Mouse (Mus musculus): ENCODE results near the gene Epb41l1. TPM values are rescaled to one million over a fixed set of nuclear protein-coding genes. Genes with fewer than 3 reads are reported as not detected.

Epb41l1 gene
- polyA plus RNA-seq, 1 experiment from 2014 or later, result 6.2 TPM

GRCm38 (mm10) chr2:156547123-156547891 lies 126.6 kb downstream of the Epb41l1 start, which contains the start of gene Aar2:
Gene Aar2 (plus strand): TSS chr2:156547584.
- Histone ChIP-seq H3K9me3 (ENCODE audit: control insufficient read depth, low read depth, low read length) (no peaks in the 10 kb centered on the region), H3K4me3 (ENCODE audit: low read depth, low read length) (peak within 1 kb of the TSS; percentile 85), H3K27me3 (ENCODE audit: control insufficient read depth, insufficient read depth, low read length) (no peaks in the 10 kb centered on the region), H3K36me3 (ENCODE audit: control insufficient read depth, insufficient read depth, low read length) (peaks cover 14% of the 10 kb centered on the region), H3K4me1 (ENCODE audit: control insufficient read depth, insufficient read depth, low read length) (peaks cover 8% of the 10 kb centered on the region; the same call in 1 of the 2 replicates), H3K4me2 (replicated peaks; ENCODE audit: low read depth, low read length) (peak within 1 kb of the TSS; percentile 74), H3K9ac (replicated peaks; ENCODE audit: low read depth, low read length) (peak within 1 kb of the TSS; percentile 54), H3K27ac (ENCODE audit: low read length) (peak within 1 kb of the TSS; percentile 48; the same call in 1 of the 2 replicates)
- peak; percentile 33; the same call in 1 of the 2 replicates for ATAC-seq (ENCODE audit: insufficient number of reproducible peaks, insufficient read depth, low FRiP score, low read depth)
- WGBS, result 5% methylated on average over 39 of the region's 39 CpGs

GRCm38 (mm10) chr2:156552421-156552820 lies 131.7 kb downstream of the Epb41l1 start:
- no peak for ATAC-seq (ENCODE audit: insufficient number of reproducible peaks, insufficient read depth, low FRiP score, low read depth)
- 88% methylated on average over 4 of the region's 4 CpGs for WGBS
- H3K9me3 ChIP-seq (ENCODE audit: control insufficient read depth, low read depth, low read length), result no peaks in the 10 kb centered on the region
- no peak overlapping the region for H3K4me3 ChIP-seq (ENCODE audit: low read depth, low read length)
- no peaks in the 10 kb centered on the region for H3K27me3 ChIP-seq (ENCODE audit: control insufficient read depth, insufficient read depth, low read length)
- no peak overlapping the region for H3K4me2 ChIP-seq (replicated peaks; ENCODE audit: low read depth, low read length)
- H3K36me3 ChIP-seq (ENCODE audit: control insufficient read depth, insufficient read depth, low read length), result peaks cover 42% of the 10 kb centered on the region
- H3K4me1 ChIP-seq (ENCODE audit: control insufficient read depth, insufficient read depth, low read length), result peaks cover 6% of the 10 kb centered on the region; the same call in 1 of the 2 replicates
- H3K27ac ChIP-seq (ENCODE audit: low read length), result no peak overlapping the region
- H3K9ac ChIP-seq (replicated peaks; ENCODE audit: low read depth, low read length), result no peak overlapping the region

- no peaks in the 10 kb centered on the region for H3K27me3 ChIP-seq (ENCODE audit: control insufficient read depth, insufficient read depth, low read length)
- no peak overlapping the region for H3K4me2 ChIP-seq (replicated peaks; ENCODE audit: low read depth, low read length)
- no peaks in the 10 kb centered on the region for H3K9me3 ChIP-seq (ENCODE audit: control insufficient read depth, low read depth, low read length)
- no peak overlapping the region for H3K27ac ChIP-seq (ENCODE audit: low read length)
- H3K9ac ChIP-seq (replicated peaks; ENCODE audit: low read depth, low read length), result no peak overlapping the region
- no peak for ATAC-seq (ENCODE audit: insufficient number of reproducible peaks, insufficient read depth, low FRiP score, low read depth)
- H3K4me3 ChIP-seq (ENCODE audit: low read depth, low read length), result no peak overlapping the region
- H3K36me3 ChIP-seq (ENCODE audit: control insufficient read depth, insufficient read depth, low read length), result peaks cover 35% of the 10 kb centered on the region
- 51% methylated on average over 2 of the region's 2 CpGs for WGBS
- H3K4me1 ChIP-seq (ENCODE audit: control insufficient read depth, insufficient read depth, low read length), result no peaks in the 10 kb centered on the region
These were observed 141.1 kb downstream of the Epb41l1 start for GRCm38 (mm10) chr2:156561808-156562207.

- no peak for ATAC-seq (ENCODE audit: insufficient number of reproducible peaks, insufficient read depth, low FRiP score, low read depth)
- H3K27me3 ChIP-seq (ENCODE audit: control insufficient read depth, insufficient read depth, low read length), result no peaks in the 10 kb centered on the region
- no peak overlapping the region for H3K27ac ChIP-seq (ENCODE audit: low read length)
- no peaks in the 10 kb centered on the region for H3K9me3 ChIP-seq (ENCODE audit: control insufficient read depth, low read depth, low read length)
- peaks cover 39% of the 10 kb centered on the region for H3K36me3 ChIP-seq (ENCODE audit: control insufficient read depth, insufficient read depth, low read length)
- no peaks in the 10 kb centered on the region for H3K4me1 ChIP-seq (ENCODE audit: control insufficient read depth, insufficient read depth, low read length)
- H3K4me3 ChIP-seq (ENCODE audit: low read depth, low read length), result no peak overlapping the region
- no peak overlapping the region for H3K4me2 ChIP-seq (replicated peaks; ENCODE audit: low read depth, low read length)
- no peak overlapping the region for H3K9ac ChIP-seq (replicated peaks; ENCODE audit: low read depth, low read length)
- WGBS, result 82% methylated on average over 5 of the region's 5 CpGs
These were observed 142.8 kb downstream of the Epb41l1 start for GRCm38 (mm10) chr2:156563557-156563956.

GRCm38 (mm10) chr2:156566512-156566911 lies 145.8 kb downstream of the Epb41l1 start:
- WGBS, result 83% methylated on average over 2 of the region's 2 CpGs
- H3K4me3 ChIP-seq (ENCODE audit: low read depth, low read length), result no peak overlapping the region
- H3K9me3 ChIP-seq (ENCODE audit: control insufficient read depth, low read depth, low read length), result no peaks in the 10 kb centered on the region
- H3K36me3 ChIP-seq (ENCODE audit: control insufficient read depth, insufficient read depth, low read length), result peaks cover 23% of the 10 kb centered on the region
- no peak overlapping the region for H3K27ac ChIP-seq (ENCODE audit: low read length)
- no peak for ATAC-seq (ENCODE audit: insufficient number of reproducible peaks, insufficient read depth, low FRiP score, low read depth)
- H3K9ac ChIP-seq (replicated peaks; ENCODE audit: low read depth, low read length), result no peak overlapping the region
- no peak overlapping the region for H3K4me2 ChIP-seq (replicated peaks; ENCODE audit: low read depth, low read length)
- H3K27me3 ChIP-seq (ENCODE audit: control insufficient read depth, insufficient read depth, low read length), result no peaks in the 10 kb centered on the region
- H3K4me1 ChIP-seq (ENCODE audit: control insufficient read depth, insufficient read depth, low read length), result no peaks in the 10 kb centered on the region

GRCm38 (mm10) chr2:156568647-156569046 lies 147.9 kb downstream of the Epb41l1 start:
- H3K27ac ChIP-seq (ENCODE audit: low read length), result no peak overlapping the region
- H3K9me3 ChIP-seq (ENCODE audit: control insufficient read depth, low read depth, low read length), result no peaks in the 10 kb centered on the region
- no peaks in the 10 kb centered on the region for H3K4me1 ChIP-seq (ENCODE audit: control insufficient read depth, insufficient read depth, low read length)
- no peaks in the 10 kb centered on the region for H3K27me3 ChIP-seq (ENCODE audit: control insufficient read depth, insufficient read depth, low read length)
- H3K9ac ChIP-seq (replicated peaks; ENCODE audit: low read depth, low read length), result no peak overlapping the region
- no peak overlapping the region for H3K4me3 ChIP-seq (ENCODE audit: low read depth, low read length)
- peaks cover 23% of the 10 kb centered on the region for H3K36me3 ChIP-seq (ENCODE audit: control insufficient read depth, insufficient read depth, low read length)
- WGBS, result 87% methylated on average over 7 of the region's 7 CpGs
- ATAC-seq (ENCODE audit: insufficient number of reproducible peaks, insufficient read depth, low FRiP score, low read depth), result no peak
- no peak overlapping the region for H3K4me2 ChIP-seq (replicated peaks; ENCODE audit: low read depth, low read length)

- 89% methylated on average over 3 of the region's 3 CpGs for WGBS
- no peak overlapping the region for H3K27ac ChIP-seq (ENCODE audit: low read length)
- no peak for ATAC-seq (ENCODE audit: insufficient number of reproducible peaks, insufficient read depth, low FRiP score, low read depth)
- no peaks in the 10 kb centered on the region for H3K27me3 ChIP-seq (ENCODE audit: control insufficient read depth, insufficient read depth, low read length)
- H3K9ac ChIP-seq (replicated peaks; ENCODE audit: low read depth, low read length), result no peak overlapping the region
- H3K9me3 ChIP-seq (ENCODE audit: control insufficient read depth, low read depth, low read length), result no peaks in the 10 kb centered on the region
- H3K4me3 ChIP-seq (ENCODE audit: low read depth, low read length), result no peak overlapping the region
- peaks cover 23% of the 10 kb centered on the region for H3K36me3 ChIP-seq (ENCODE audit: control insufficient read depth, insufficient read depth, low read length)
- H3K4me2 ChIP-seq (replicated peaks; ENCODE audit: low read depth, low read length), result no peak overlapping the region
- no peaks in the 10 kb centered on the region for H3K4me1 ChIP-seq (ENCODE audit: control insufficient read depth, insufficient read depth, low read length)
These were observed 148.6 kb downstream of the Epb41l1 start for GRCm38 (mm10) chr2:156569261-156569660.

- no peak overlapping the region for H3K4me2 ChIP-seq (replicated peaks; ENCODE audit: low read depth, low read length)
- no peaks in the 10 kb centered on the region for H3K4me1 ChIP-seq (ENCODE audit: control insufficient read depth, insufficient read depth, low read length)
- no peak for ATAC-seq (ENCODE audit: insufficient number of reproducible peaks, insufficient read depth, low FRiP score, low read depth)
- WGBS, result 78% methylated on average over 6 of the region's 6 CpGs
- peaks cover 23% of the 10 kb centered on the region for H3K36me3 ChIP-seq (ENCODE audit: control insufficient read depth, insufficient read depth, low read length)
- no peak overlapping the region for H3K9ac ChIP-seq (replicated peaks; ENCODE audit: low read depth, low read length)
- no peak overlapping the region for H3K4me3 ChIP-seq (ENCODE audit: low read depth, low read length)
- H3K9me3 ChIP-seq (ENCODE audit: control insufficient read depth, low read depth, low read length), result no peaks in the 10 kb centered on the region
- no peaks in the 10 kb centered on the region for H3K27me3 ChIP-seq (ENCODE audit: control insufficient read depth, insufficient read depth, low read length)
- no peak overlapping the region for H3K27ac ChIP-seq (ENCODE audit: low read length)
These were observed 150.8 kb downstream of the Epb41l1 start for GRCm38 (mm10) chr2:156571521-156571920.
